Mouse (Mus musculus) hindbrain, postnatal 0 days (tissue): Measurements from ENCODE around the gene Extl1. TPM values are rescaled to one million over a fixed set of nuclear protein-coding genes. Genes with fewer than 3 reads are reported as not detected.

ENCODE experiments used
- ATAC-seq: fragments of 200-750 bp; cut with Nextera tagmentation; 2 replicates; pipeline ENCODE4 v1.8.0; 2017; ENCODE audit warnings: mild to moderate bottlenecking, moderate TSS enrichment, moderate library complexity
- DNase-seq: peaks from one replicate; pipeline ENCODE4 v3.0.0-alpha.2; 2015; ENCODE audit warnings: low spot score
- H3K27ac ChIP-seq: fragments of 300-500 bp; sonication (generic); 2 replicates; pipeline ENCODE4 v1.5.1; 2014; ENCODE audit warnings: mild to moderate bottlenecking
- H3K27me3 ChIP-seq: fragments of 300-500 bp; sonication (generic); 2 replicates; pipeline ENCODE4 v1.6.1; 2014; ENCODE audit warnings: low read length, mixed read lengths; ENCODE audit not compliant: insufficient read depth
- H3K36me3 ChIP-seq: fragments of 300-500 bp; sonication (generic); 2 replicates; pipeline ENCODE4 v1.6.1; 2014; ENCODE audit warnings: low read length, mixed read lengths; ENCODE audit not compliant: insufficient read depth
- H3K4me1 ChIP-seq: fragments of 300-500 bp; sonication (generic); 2 replicates; pipeline ENCODE4 v1.6.1; 2014; ENCODE audit warnings: antibody characterized with exemption, low read length, mixed read lengths; ENCODE audit not compliant: insufficient read depth
- H3K4me2 ChIP-seq: fragments of 300-500 bp; sonication (generic); 2 replicates; pipeline ENCODE4 v1.6.1; 2014; ENCODE audit warnings: low read depth, mild to moderate bottlenecking, low read length, moderate library complexity, mixed read lengths
- H3K4me3 ChIP-seq: fragments of 300-500 bp; sonication (generic); 2 replicates; pipeline ENCODE4 v1.5.1; 2014; ENCODE audit warnings: low read length
- H3K9ac ChIP-seq: fragments of 300-500 bp; sonication (generic); replicated peaks from 2 replicates; pipeline ENCODE4 v1.6.1; 2014; ENCODE audit warnings: mild to moderate bottlenecking, low read length, moderate library complexity, mixed read lengths
- H3K9me3 ChIP-seq: fragments of 300-500 bp; sonication (generic); 2 replicates; pipeline ENCODE4 v1.6.1; 2016; ENCODE audit warnings: low read length, mixed read lengths
- CTCF ChIP-seq: IDR thresholded peaks from 2 replicates; pipeline ENCODE4 v1.5.1; 2016; ENCODE audit warnings: antibody characterized with exemption, control low read depth, low read depth
- WGBS: fragments of 180-500 bp; shearing (Covaris S2); extraction: QIAGEN DNeasy Blood & Tissue Kit; methylation state at CpG from one replicate; pipeline ENCODE4 v1.1.7; 2014; 5-methylcytosine and 5-hydroxymethylcytosine counted together
- polyA plus RNA-seq: library from polyadenylated mRNA; unstranded; fragments of >200 nt; fragmentation: Nextera tagmentation; extraction: Ambion mirVana; gene quantifications from 2 replicates; pipeline ENCODE4 v1.2.1, GENCODE M21; 2015
- total RNA-seq: library from RNA; depleted of rRNA; stranded (reverse); fragments of >200 nt; gene quantifications from 2 replicates; pipeline ENCODE4 v1.2.3, GENCODE M21; 2014

Extl1 gene
- total and polyA plus RNA-seq, 2 experiments from 2014 or later, result 0.39 to 1.8 TPM

GRCm38 (mm10) chr4:134401181-134401661 is 17.6 kb upstream of the Extl1 start:
- peak overlapping the region; percentile 30 for H3K4me3 ChIP-seq
- H3K4me2 ChIP-seq, result peak overlapping the region; percentile 59
- no peaks in the 10 kb centered on the region for H3K36me3 ChIP-seq
- ATAC-seq (peak; percentile 85), DNase-seq (peak; percentile 74)
- H3K9me3 ChIP-seq, result no peaks in the 10 kb centered on the region
- peak overlapping the region; percentile 74 for H3K27ac ChIP-seq
- WGBS, result 8% methylated on average over 19 of the region's 19 CpGs
- H3K27me3 ChIP-seq, result no peaks in the 10 kb centered on the region
- TF ChIP-seq CTCF, result no peak
- H3K4me1 ChIP-seq, result peaks cover 12% of the 10 kb centered on the region
- peak overlapping the region; percentile 45; the same call in 1 of the 2 replicates for H3K9ac ChIP-seq

GRCm38 (mm10) chr4:134400206-134400605 is 16.6 kb upstream of the Extl1 start:
- peak; percentile 61 for DNase-seq
- H3K4me2 ChIP-seq, result peak overlapping the region; percentile 59
- TF ChIP-seq CTCF, result no peak
- no peaks in the 10 kb centered on the region for H3K36me3 ChIP-seq
- no peak for ATAC-seq
- no peaks in the 10 kb centered on the region for H3K9me3 ChIP-seq
- H3K4me1 ChIP-seq, result peaks cover 12% of the 10 kb centered on the region
- peak overlapping the region; percentile 32; the same call in 1 of the 2 replicates for H3K27ac ChIP-seq
- no peaks in the 10 kb centered on the region for H3K27me3 ChIP-seq
- WGBS, result 13% methylated on average over 5 of the region's 5 CpGs
- no peak overlapping the region for H3K9ac ChIP-seq
- H3K4me3 ChIP-seq, result no peak overlapping the region

- Histone ChIP-seq H3K4me2 (no peak overlapping the region), H3K36me3 (no peaks in the 10 kb centered on the region), H3K9ac (no peak overlapping the region), H3K27ac (peak overlapping the region; percentile 12; the same call in 1 of the 2 replicates), H3K4me3 (no peak overlapping the region), H3K9me3 (no peaks in the 10 kb centered on the region), H3K27me3 (no peaks in the 10 kb centered on the region), H3K4me1 (peaks cover 6% of the 10 kb centered on the region)
- WGBS, result 87% methylated on average over 9 of the region's 9 CpGs
- no peak for TF ChIP-seq CTCF
- ATAC-seq (no peak), DNase-seq (no peak)
Observed at GRCm38 (mm10) chr4:134397732-134398131, 14.1 kb upstream of the Extl1 start.

GRCm38 (mm10) chr4:134397121-134397520 is 13.5 kb upstream of the Extl1 start:
- Histone ChIP-seq H3K9ac (no peak overlapping the region), H3K4me1 (peaks cover 3% of the 10 kb centered on the region), H3K4me3 (no peak overlapping the region; the same call in 1 of the 2 replicates), H3K9me3 (no peaks in the 10 kb centered on the region), H3K27ac (peak overlapping the region; percentile 12; the same call in 1 of the 2 replicates), H3K4me2 (peak overlapping the region; percentile 87), H3K27me3 (no peaks in the 10 kb centered on the region), H3K36me3 (no peaks in the 10 kb centered on the region)
- peak; percentile 30 for TF ChIP-seq CTCF
- ATAC-seq (no peak), DNase-seq (peak; percentile 67)
- 15% methylated on average over 7 of the region's 7 CpGs for WGBS

GRCm38 (mm10) chr4:134395977-134396825 is 12.6 kb upstream of the Extl1 start, which contains the start of gene Pafah2:
Pafah2 (plus strand) TSS chr4:134396320.
- Histone ChIP-seq H3K4me2 (peak within 1 kb of the TSS; percentile 87), H3K27me3 (no peaks in the 10 kb centered on the region), H3K9ac (peak within 1 kb of the TSS; percentile 46; the same call in 1 of the 2 replicates), H3K4me1 (no peaks in the 10 kb centered on the region; the same call in 1 of the 2 replicates), H3K4me3 (peak within 1 kb of the TSS; percentile 48), H3K36me3 (no peaks in the 10 kb centered on the region), H3K27ac (peak within 1 kb of the TSS; percentile 78), H3K9me3 (no peaks in the 10 kb centered on the region)
- peak; percentile 97 for ATAC-seq
- TF ChIP-seq CTCF, result peak; percentile 99
- under 1% methylated on average over 31 of the region's 31 CpGs for WGBS
- DNase-seq, result peak; percentile 99

GRCm38 (mm10) chr4:134395142-134395541 is 11.5 kb upstream of the Extl1 start:
- H3K27ac ChIP-seq, result peak overlapping the region; percentile 78; the same call in 1 of the 2 replicates
- H3K4me1 ChIP-seq, result no peaks in the 10 kb centered on the region
- TF ChIP-seq CTCF, result no peak
- no peak overlapping the region for H3K9ac ChIP-seq
- no peak for DNase-seq
- H3K4me3 ChIP-seq, result no peak overlapping the region
- 91% methylated on average over 7 of the region's 7 CpGs for WGBS
- H3K4me2 ChIP-seq, result no peak overlapping the region
- ATAC-seq, result no peak
- H3K27me3 ChIP-seq, result no peaks in the 10 kb centered on the region
- no peaks in the 10 kb centered on the region for H3K9me3 ChIP-seq
- H3K36me3 ChIP-seq, result no peaks in the 10 kb centered on the region
